15 mouse cellular contexts compared by ENCODE assay signal in genomic region chr14:8183330-8183729, GRCm38 (mm10). TPM values are rescaled to one million over a fixed set of nuclear protein-coding genes. Genes with fewer than 3 reads are reported as not detected.
DNase-seq lines count a peak whose midpoint lies in the region; TF ChIP-seq lines count a peak whose summit lies in the region.
"Had no signal": no experiment of that assay in that cellular context is flagged by ENCODE, and none has a peak within 500 bp of the region (broad histone marks: within the 10 kb centered on the region; RNA-seq: fewer than 3 reads in every experiment).

No protein-coding gene starts in this region.

- no peak overlapping the region for H3K27ac ChIP-seq in kidney, adult 2 months (ENCODE audit: insufficient read depth, low read depth, low read length)
- no peak overlapping the region for H3K27ac ChIP-seq in bone marrow macrophage, adult 2 months (ENCODE audit: insufficient read depth, low read depth, low read length)
- H3K27ac ChIP-seq: embryonic facial prominence, embryonic 13.5 days; stomach, embryonic 15.5 days had no signal

- no peak overlapping the region for H3K4me3 ChIP-seq in kidney, adult 2 months (ENCODE audit: insufficient read depth, low read depth, low read length)
- no peak overlapping the region for H3K4me3 ChIP-seq in bone marrow macrophage, adult 2 months (ENCODE audit: insufficient read depth, low read length)
- H3K4me3 ChIP-seq: embryonic facial prominence, embryonic 13.5 days; stomach, embryonic 15.5 days had no signal

- TF ChIP-seq CTCF in kidney, adult 2 months (conservative IDR thresholded peaks at IDR 0.05; ENCODE audit: insufficient read depth, insufficient read length, low read depth, low read length) = peak; percentile 59
- TF ChIP-seq CTCF in bone marrow macrophage, adult 2 months (IDR thresholded peaks at IDR 0.05; ENCODE audit: low read depth, low read length) = peak; percentile 35; the same call in 1 of the 2 replicates

- DNase-seq in kidney, adult 2 months = no peak
- no peak for DNase-seq in kidney, postnatal 4 days
- peak; percentile 20 for DNase-seq in thymus, postnatal 4 days
- DNase-seq in thymus, postnatal 25 days = no peak
- no peak for DNase-seq in urinary bladder, postnatal 25 days (ENCODE audit: low spot score)
- DNase-seq in spleen, postnatal 14 days (ENCODE audit: low spot score in 2 of 2) = no peak
- DNase-seq in cerebellum, postnatal 4 days (ENCODE audit: low spot score in 2 of 2) = no peak
- DNase-seq: adrenal gland, postnatal 10 days; cerebellum, adult 9-10 months; heart, postnatal 36 days; kidney, adult 18-20 months; lung, postnatal 36 days had no signal

- no peaks in the 10 kb centered on the region for H3K36me3 ChIP-seq in kidney, adult 2 months (ENCODE audit: control insufficient read depth, insufficient read depth, low read length)
- H3K36me3 ChIP-seq: embryonic facial prominence, embryonic 13.5 days; stomach, embryonic 15.5 days had no signal

- H3K27me3 ChIP-seq in kidney, adult 2 months (replicated peaks; ENCODE audit: control insufficient read depth, insufficient read depth, low read length) = no peaks in the 10 kb centered on the region
- H3K27me3 ChIP-seq: embryonic facial prominence, embryonic 13.5 days; stomach, embryonic 15.5 days had no signal

- no peaks in the 10 kb centered on the region for H3K4me1 ChIP-seq in kidney, adult 2 months (ENCODE audit: control insufficient read depth, insufficient read depth, low read length)
- H3K4me1 ChIP-seq in bone marrow macrophage, adult 2 months (ENCODE audit: control insufficient read depth, insufficient read depth, low read length) = no peaks in the 10 kb centered on the region
- H3K4me1 ChIP-seq: embryonic facial prominence, embryonic 13.5 days; stomach, embryonic 15.5 days had no signal

- 52% methylated on average over 3 of the region's 3 CpGs for WGBS in kidney, adult 2 months

- no peak for TF ChIP-seq POLR2A in kidney, adult 2 months (IDR thresholded peaks at IDR 0.05; ENCODE audit: low read depth, low read length)
- no peak for TF ChIP-seq POLR2A in bone marrow macrophage, adult 2 months (IDR thresholded peaks at IDR 0.05; ENCODE audit: borderline replicate concordance, low read depth, low read length)

RNA-seq across cellular contexts. Expression of gene Pdhb, which starts 10.5 kb away (rescaled TPM):
- polyA plus RNA-seq in kidney, adult 2 months (2012; rRNA removed) = 100 and 134 TPM in 2 replicates
- 58.0 and 67.2 TPM in 2 replicates for polyA plus RNA-seq in bone marrow macrophage, adult 2 months (2012; ENCODE audit: insufficient read depth, insufficient read length, missing spikeins)

RNA-seq across cellular contexts. Expression of gene Kctd6, which starts 30.6 kb away (rescaled TPM):
- 16.2 and 17.2 TPM in 2 replicates for polyA plus RNA-seq in kidney, adult 2 months (2012; rRNA removed)
- polyA plus RNA-seq in bone marrow macrophage, adult 2 months (2012; ENCODE audit: insufficient read depth, insufficient read length, missing spikeins) = 13.3 and 15.3 TPM in 2 replicates
